Mouse (Mus musculus) cerebellum, adult 18-20 months (tissue): ENCODE measurements around the gene Ifitm6.
"Not testable (repeated sequence)": the region's sequence is repeated elsewhere in the genome, so short reads cannot be mapped to it uniquely, and the experiment has no call there.

Experiments used
- DNase-seq, 2 experiments: peaks; one replicate each; pipeline ENCODE4 v3.0.0; 2021

The Ifitm6 gene

DNA sequence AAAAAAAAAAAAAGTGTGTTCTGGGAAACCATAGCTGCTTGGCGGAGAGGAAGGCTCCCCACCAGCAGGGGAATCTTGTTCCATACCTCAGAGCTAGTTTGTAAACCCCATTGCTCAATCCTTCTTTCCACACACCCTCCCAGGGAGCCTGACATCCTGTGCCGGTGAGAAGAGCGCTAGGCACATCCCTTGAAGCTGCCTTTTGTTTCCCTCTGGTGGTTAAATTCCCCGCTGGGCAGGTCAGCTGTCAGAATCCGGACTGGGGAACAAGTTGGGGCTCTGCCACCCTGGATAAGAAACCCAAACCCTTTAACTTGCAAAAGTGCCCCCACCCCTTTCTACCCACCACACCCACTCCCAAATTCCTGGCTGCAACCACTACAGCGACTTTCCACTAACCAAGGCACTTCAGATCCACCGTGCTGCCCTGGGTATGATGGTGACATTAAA, 9.4 kb downstream of the Ifitm6 start:
- peak; percentile 4 to 6 for DNase-seq

DNA sequence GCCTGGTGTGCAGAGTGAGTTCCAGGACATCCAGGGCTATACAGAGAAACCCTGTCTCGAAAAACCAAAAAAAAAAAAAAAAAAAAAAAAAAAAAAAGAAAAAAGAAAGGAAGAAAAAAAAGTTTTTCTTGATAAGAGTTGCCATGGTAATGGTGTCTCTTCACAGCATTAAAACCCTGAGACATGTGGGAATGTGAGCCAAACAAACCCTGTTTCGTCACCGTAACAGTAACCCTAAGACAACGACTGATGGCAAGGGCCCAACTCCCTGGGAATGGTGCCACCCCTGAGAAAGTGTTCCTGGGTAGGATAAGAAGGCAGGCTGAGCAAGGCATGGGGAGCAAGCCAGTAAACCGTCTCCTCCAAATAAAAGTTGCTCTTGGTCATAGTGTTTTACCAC, 10.8 kb downstream of the Ifitm6 start:
- no peak for DNase-seq

DNA sequence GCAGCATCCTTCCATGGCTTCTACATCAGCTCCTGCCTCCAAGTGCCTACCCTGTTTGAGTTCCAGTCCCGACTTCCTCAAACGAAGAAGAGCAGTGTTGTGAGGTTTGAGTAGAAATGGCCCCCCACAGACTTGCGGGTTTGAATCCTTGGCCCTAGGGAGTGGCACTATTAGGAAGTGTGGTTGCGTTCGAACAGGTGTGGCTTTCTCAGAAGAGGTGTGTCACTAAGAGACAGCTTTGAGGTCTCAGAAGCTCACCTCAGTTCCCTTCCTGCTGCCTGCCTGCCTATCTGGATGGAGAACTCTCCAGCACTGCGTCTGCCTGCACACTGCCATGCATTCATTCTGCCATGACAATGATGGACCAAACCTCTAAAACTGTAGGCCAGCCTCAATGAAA, 11.3 kb downstream of the Ifitm6 start:
- no peak for DNase-seq

DNA sequence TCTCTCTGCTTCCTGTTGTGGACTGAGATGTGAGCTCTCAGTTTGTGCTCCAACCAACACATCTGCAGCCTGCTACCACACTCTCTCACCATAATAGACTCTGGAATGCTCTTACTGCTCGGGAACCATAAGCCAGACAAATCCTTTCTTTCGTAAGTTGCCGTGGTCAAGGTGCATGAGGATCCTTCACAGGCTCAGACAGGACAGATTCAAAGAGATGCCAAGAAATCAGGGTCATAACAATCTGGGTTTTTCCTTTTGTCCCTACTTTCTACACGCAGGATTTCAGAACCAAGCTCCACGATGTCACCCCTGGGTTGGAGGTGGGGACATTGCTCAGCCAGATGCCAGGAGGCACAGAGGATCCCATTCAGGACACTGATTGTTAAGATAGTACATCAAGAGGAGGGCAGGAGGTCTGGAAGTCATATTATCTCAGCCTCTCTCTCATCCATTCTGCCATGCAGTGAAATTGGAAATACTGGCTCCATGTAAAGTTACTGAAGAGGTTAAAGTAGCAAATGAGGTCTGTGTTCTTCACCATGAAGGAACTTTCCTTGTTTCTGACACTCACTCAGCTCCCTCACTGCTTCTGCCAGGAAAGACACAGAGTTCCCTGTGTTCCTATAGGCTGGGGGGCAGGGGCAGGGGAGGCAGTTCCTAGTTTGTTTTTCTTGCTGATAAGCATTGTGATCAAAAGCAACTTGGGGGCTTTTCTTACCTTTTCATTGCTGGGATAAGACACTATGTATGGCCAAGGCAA, 14.3 kb downstream of the Ifitm6 start:
- no peak for DNase-seq

DNA sequence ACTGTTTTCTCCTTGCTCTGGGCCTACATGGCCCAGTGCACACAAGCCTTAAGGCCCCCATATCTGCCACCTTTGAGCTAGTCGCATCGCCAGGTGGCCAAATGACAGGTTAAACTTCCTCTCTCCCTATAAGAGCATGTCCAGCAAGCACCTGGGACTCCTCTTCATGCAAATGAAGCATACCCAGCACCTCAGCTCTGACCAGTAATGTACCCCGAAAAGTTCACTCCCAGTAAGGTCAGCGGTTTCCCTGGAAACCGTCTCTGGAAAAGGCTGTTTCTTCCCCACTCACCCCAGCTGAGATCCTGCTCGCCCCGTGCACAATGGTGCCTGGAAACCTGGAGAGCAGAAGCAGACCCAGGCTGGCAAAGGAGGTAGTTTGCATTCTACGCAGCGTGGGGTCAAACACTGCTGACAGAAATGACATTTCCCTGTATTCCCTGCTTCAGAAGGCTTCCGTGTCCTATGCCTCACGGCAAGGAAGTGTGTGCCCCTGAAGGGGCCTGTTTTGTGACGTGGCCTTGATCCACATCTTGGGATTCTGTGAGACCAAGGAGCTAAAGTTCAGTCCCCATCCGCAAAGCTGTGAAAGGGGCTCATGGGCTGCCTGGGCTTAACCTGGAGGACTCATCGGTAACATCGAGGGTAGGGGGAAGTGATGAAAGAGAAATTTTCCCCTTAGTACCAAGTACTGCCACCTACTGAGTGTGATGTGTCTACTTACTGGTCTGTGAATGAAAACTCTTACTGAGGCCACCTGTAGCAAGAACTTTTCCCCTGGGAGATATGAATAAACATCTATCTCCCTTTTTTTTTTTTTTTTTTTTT, 16.6 kb downstream of the Ifitm6 start:
- no peak for DNase-seq

DNA sequence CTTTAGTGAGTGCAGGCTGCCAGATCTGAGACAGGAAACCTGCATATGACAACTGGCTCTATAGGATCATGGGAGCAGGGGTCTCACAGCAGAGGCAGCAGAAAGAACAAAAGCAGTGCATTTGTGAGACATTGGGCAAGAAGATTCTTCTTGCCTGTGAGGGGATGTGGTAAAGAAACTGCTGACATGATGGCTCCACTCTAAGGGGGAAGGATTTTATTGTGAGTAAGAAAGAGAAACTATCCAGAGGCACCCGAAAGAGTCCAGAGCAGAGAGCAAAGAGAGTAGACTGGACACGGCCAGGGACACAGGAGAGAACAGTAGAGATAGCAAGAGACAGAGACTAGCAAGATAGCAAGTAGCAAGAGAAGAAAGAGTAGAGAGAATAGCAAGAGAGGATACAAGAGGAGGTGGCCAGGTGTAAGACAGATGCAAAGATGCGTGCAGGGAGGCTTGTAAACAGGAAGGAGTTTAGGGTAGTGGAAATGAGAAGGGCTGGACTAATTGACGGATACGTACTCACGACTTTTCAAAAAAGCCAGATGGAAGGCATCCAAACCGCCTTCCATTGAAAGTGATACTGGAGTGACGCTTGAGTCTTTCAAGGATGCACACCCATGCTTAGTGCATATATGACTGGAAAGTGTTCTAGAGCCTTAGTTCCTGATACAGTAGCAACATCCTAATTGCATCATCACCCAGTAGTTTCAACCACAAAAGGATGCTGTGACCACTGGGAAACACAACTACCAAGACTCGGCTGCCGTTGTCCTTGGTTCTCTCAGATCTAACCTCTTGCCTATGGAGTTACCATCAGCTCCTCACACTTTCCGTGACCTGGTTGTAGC, 18.6 kb downstream of the Ifitm6 start:
- DNase-seq = no peak

DNA sequence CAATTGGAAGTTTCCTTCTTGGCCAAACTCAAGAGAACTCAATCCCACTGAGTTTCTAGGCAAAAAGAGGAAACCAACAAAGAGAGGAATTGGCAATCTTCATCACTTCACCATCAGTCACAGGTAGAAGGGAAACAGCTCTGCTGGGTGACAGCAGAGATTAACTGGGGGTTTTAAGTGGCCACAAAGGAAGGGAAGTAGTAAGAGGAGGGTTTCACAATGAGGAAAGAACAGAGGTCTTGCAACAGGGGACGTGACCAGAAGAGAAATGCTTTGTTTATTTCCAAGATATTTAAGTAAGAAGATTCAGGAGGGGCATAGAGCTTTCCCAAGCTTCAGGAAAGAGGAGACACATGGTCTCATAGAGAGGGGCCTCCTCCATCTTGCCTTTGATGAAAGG, 19.9 kb downstream of the Ifitm6 start:
- no peak for DNase-seq

DNA sequence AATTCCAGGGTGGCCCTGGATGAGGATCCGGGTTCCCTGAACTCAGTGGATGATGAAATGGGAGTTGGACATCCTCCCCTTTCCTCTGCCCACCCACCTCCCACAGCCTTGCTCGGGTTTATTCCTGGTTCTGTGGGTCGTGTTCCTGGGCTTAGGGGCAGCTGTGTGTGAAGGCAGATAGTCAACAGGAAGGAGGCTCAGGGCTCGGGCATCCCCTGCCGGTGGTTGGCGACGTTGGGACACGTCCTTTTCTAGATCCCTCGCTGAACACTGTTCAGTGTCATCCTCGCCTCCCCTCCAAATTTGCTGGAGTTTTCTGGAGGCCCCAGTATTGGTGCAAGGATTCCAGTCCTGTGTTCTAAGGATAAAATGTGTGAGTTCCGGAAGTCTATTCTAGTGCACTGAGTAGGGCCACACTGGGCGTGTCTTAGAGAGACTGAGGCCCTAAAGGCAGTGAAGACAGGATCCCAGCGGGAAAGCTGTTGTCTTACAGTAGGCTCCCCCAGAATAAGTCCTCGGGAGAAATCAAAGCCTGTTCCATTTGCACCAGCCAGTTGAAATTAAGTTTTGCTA, 26.5 kb downstream of the Ifitm6 start:
- DNase-seq = no peak

DNA sequence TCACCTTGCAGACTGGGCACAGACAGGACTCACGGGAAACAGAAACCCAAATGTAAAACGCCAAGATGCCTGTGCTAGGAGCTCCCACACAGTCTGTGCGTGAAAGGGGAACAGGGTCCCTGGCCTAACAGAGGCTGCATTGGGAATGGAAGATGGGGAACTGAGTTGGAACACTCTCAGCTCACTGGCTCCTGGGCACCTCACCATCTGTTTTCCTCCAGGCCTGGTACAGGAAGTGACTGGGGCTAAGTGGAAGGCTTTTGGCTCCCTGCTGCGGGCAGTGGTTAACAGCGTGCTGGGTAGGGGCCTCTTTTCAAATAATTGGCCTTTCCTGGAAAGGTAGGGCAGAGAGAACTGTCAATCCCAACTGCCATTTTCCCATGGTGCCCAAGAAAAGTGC, 27.1 kb downstream of the Ifitm6 start:
- no peak for DNase-seq

DNA sequence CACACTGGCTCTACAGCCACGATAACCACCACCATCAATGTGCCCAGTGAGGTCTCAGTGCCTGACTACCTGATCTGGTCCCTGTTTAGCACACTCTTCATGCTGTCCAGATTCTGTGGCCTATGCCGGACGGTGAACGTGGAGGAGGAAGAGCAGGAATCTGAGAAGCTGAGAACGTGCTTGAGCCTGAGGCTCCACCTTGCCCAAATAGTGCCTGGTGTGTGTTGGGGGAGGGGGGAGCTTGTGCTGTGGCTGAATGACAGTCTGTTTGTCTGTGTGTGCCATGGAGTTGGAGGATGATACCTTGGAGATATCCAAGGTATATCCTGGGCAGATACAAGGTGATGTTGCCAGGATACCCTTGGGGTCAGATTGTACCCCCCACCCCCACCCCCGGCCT, 27.5 kb downstream of the Ifitm6 start:
- DNase-seq = no peak

DNA sequence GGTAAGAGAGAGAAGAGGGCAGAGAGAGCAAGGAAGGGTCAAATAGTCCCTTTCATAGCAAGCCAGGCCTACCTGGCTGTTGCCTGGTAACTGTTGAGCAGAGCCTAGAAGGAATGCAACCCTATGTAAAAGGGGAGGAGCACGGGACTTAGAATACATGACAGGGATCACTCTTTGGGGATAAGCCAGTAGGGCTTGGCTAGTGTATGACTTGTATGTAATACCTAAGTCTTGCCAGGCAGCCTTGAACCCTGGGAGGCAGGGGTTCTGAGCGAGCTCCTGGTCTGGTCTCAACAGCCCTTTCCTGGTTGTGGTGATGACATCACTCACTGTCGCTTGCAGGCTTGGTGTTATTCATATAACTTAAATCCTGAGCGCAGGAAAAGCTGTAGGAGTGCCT, 28.7 kb downstream of the Ifitm6 start:
- no peak for DNase-seq

DNA sequence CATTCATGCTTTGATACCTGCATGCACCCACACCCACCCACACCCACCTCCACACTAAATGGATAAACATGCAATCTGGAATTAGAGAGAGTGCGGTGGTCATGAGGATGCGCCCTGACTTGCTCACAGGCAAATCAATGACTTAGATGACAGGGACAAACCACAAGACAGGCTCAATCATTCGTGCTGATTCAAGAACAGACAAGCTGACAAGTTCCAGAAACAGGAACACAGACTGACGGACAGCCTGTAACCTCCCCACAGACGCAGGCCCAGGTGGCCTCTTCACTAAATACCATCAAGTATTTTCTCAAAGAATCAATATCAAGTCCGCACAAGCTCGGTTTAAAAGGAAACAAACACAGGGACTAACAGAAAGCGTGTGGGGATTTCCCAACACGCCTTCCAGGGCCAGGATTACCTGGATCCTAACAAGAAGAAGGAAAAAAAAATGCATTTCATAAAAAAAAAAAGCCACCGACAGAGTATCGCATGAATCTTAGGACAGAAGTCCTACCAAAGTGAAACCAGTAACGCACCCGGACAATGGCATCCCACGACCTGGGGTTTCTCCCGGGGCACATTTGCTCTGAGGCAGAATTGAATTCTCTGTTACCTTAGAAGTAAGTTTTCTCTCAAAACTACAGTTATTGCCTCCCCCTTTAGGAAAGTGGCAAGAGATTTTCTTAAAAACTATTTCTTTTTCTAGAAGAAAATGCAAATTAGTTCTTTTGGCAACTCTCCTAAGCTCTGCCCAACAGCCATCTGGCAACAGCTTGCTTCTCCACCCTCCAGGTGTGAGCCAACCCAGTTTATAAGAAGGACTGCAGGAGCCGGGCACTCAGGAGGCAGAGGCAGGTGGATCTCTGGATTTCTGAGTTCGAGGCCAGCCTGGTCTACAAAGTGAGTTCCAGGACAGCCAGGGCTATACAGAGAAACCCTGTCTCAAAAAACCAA, 30.3 kb downstream of the Ifitm6 start:
- DNase-seq = no peak

DNA sequence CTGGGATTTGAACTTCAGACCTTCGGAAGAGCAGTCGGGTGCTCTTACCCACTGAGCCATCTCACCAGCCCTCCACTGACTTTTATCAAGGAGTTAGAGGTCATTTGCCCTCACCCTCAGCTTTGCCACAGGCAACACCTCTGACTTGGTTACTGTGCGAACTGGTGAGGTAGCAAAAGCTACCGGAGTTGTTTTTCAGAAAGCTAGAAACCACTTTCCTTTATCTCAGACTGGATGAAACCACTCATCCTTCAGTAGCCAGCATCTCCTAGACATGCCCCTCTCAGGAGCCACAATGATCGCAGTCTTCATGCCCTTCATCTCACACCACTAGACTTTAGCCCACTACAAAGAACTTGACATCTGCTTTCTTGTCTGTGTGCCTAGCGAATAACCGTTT, 34.8 kb downstream of the Ifitm6 start:
- no peak for DNase-seq

DNA sequence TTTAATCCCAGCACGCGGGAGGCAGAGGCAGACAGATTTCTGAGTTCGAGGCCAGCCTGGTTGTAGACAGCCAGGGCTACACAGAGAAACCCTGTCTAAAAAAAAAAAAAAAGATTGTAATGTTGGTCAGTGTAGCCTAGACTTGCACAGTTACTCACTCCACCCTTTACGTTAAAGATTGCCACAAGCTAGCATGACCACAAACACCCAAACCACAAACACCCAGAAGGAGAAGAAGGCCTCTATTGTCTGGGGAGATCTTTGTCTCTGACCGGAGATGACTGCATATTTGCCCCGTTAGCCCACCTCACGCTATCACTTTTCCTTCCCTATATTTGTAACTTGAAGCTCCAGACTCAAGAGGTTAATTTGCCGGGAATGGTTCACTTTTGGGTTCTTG, 36.0 kb downstream of the Ifitm6 start:
- no peak for DNase-seq

DNA sequence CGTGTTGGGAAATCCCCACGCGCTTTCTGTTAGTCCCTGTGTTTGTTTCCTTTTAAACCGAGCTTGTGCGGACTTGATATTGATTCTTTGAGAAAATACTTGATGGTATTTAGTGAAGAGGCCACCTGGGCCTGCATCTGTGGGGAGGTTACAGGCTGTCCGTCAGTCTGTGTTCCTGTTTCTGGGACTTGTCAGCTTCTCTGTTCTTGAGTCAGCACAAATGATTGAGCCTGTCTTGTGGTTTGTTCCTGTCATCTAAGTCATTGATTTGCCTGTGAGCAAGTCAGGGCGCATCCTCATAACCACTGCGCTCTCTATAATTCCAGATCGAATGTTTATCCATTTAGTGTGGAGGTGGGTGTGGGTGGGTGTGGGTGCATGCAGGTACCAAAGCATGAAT, 41.0 kb downstream of the Ifitm6 start:
- DNase-seq = not testable (repeated sequence)

DNA sequence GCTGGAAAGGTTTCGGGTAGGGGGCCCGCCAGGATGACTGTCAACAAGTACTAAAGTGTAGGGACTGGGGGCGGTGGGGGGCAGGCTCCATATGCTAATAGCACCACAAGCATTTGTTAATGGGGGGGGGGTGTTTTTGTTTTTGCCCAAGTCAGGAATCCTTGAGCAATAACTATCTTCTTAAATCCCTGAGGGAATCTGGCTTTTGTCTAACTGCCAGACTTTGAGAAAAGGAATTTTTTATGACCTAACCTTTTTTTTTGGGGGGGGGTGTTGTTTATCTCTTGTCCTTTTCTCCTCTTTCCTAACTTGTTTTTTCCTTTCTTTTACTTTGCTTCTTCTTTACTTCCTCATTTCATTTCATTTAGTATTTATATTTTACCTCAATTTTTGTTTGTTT, 42.3 kb downstream of the Ifitm6 start:
- DNase-seq = no peak

DNA sequence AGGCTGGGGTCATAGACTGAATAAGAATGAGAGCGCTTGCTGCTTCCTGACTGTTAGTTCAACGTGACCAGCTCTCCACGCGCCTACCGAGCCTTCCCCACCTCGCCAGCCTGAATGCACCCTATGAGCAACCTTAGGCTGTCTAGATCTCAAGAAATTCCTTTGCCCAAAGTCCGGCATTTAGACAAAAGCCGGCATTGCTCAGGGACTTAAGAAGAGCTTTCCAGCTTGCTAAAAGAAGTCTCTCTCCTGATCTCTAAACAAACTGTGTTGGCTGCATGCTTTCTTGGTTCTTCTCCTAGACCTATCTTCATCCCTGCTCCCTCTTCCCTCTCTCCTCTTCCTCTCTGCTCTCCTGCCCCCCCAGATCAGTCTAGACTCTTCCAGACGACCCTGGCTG, 42.8 kb downstream of the Ifitm6 start:
- no peak for DNase-seq

DNA sequence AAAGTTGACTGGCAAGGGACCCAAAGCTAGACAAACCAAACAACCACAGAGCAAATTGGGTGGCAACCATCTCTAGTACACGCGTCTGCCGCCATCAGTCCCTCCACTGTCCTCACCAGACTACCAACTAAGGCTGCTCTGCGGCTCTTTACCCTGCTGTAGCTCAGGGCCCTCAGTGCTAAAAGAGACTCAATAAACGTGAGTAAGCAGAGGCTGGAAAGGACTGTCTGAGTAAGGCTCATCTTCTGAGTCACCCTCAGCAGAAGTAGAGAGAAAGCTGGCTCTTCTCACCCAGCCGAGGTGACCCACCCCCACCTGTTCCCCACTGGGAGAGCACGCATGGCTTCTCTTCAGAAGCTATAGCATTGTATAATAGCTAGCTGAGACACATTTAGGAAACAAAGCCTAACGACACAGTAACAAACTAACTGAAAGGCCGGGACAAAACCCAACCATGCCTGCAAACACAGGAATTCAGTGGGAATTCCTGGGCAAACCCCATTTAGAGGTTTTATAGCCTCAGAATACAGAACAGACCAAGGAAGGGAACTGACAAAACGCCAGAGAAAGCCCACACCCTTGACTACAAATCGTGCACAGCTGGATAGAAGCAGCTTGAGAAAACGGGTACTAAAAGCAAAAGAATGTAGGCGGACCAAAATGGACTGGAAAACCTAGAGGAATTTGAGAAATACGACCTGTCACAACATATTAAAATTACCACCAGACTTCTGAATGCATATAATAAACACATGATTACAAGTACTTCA, 44.1 kb downstream of the Ifitm6 start:
- no peak for DNase-seq

DNA sequence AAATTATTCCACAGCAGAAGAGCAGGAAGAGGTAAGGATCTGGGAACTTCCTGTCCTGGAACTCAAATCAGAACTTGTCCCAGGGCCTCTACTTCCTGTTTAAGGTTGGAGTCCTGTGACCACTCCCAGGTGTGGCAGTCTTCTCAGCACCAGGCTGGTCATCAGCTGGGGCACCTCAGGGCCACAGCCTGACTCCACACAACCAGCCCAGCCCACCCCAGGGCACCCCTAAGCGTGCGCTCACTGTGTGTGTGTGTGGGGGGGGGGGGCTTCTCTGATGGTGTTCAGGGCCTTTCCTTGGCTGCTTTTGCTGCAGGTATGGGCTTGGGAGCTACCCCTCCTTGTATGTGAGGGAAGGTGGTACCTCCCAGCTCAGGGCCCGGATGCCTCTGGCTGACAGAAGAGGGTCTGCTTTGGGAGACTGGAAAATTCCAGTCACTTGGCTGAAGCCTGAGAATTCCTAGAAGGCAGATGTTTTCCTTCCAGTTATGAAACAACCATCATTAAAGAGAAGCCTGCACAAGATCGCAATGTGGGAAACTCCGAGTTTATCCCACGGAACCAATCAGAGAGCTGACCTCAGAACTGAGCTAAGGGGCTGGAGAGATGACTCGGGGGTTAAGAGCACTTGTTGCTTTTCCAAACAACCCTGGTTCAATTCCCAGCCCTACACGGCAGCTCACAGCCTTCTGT, 46.1 kb downstream of the Ifitm6 start:
- DNase-seq = no peak

DNA sequence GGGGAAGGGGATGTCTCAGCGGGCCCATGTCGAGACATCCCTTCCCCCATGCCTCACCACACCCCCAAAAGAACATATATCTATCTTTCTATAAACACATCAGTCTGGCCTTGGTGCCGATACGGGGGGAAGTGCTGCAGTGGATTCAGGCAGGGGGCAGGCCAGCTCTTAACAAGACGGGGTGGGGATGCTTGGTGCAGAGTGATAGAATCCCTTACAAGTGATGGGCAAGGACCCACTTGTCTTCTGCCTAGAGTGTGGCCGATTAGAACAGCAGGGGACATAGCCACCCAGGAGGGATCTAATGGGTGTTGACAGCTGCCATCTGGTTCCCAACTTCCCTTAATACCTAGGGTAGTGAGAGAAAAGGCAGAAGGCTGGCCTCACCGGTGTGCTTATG, 46.8 kb downstream of the Ifitm6 start:
- no peak for DNase-seq
